Mouse (Mus musculus) CH12.LX (cell line): ENCODE data around the gene Thsd7b. TPM values are rescaled to one million over a fixed set of nuclear protein-coding genes. Genes with fewer than 3 reads are reported as not detected.

Experiments
- DNase-seq: peaks from one replicate; pipeline ENCODE4 v3.0.0-alpha.2; 2013; ENCODE audit errors: extremely low read depth
- H3K27ac ChIP-seq: 2 replicates; pipeline ENCODE4 v1.5.1; 2012; ENCODE audit warnings: low read depth, mild to moderate bottlenecking, control low read depth, moderate library complexity; ENCODE audit not compliant: insufficient read depth
- H3K27me3 ChIP-seq: replicated peaks from 2 replicates; pipeline ENCODE3; 2012; ENCODE audit warnings: inconsistent platforms
- H3K36me3 ChIP-seq, 2 experiments: replicated peaks in 1 of 2; 2 replicates each; pipeline versions ENCODE3 to v1.6.1; 2012; ENCODE audit warnings: inconsistent platforms in 1 of 2, low read length in 1 of 2, mild to moderate bottlenecking in 1 of 2, mixed read lengths in 1 of 2, moderate library complexity in 1 of 2; ENCODE audit not compliant: control insufficient read depth in 1 of 2, insufficient read depth in 1 of 2
- H3K4me1 ChIP-seq, 2 experiments: 2 replicates each; pipeline ENCODE4 v1.6.1; 2012; ENCODE audit warnings: inconsistent platforms in 1 of 2, moderate library complexity in 1 of 2; ENCODE audit not compliant: insufficient read depth in 2 of 2, control insufficient read depth in 1 of 2
- H3K4me2 ChIP-seq: 2 replicates; pipeline ENCODE4 v1.6.1; 2012; ENCODE audit warnings: low read depth, mild to moderate bottlenecking, control low read depth; ENCODE audit not compliant: poor library complexity, insufficient read depth, severe bottlenecking
- H3K4me3 ChIP-seq, 3 experiments: fragments of 150-350 bp in 1 of 3; sonication (generic) in 1 of 3; replicated peaks in 1 of 3; 2 replicates each; pipeline versions ENCODE3 to v1.5.1; 2011 to 2012; ENCODE audit warnings: low read depth in 2 of 3, low read length in 2 of 3, mild to moderate bottlenecking in 2 of 3, moderate library complexity in 2 of 3, control low read depth in 1 of 3, improper control_type of control experiment in 1 of 3, inconsistent platforms in 1 of 3, mixed read lengths in 1 of 3; ENCODE audit not compliant: poor library complexity in 1 of 3
- H3K79me2 ChIP-seq: replicated peaks from 2 replicates; pipeline ENCODE4 v1.6.1; 2012; ENCODE audit warnings: mild to moderate bottlenecking, moderate library complexity; ENCODE audit not compliant: control insufficient read depth, poor library complexity, insufficient read depth, severe bottlenecking; ENCODE audit errors: extremely low read depth
- H3K9ac ChIP-seq: 2 replicates; pipeline ENCODE4 v1.6.1; 2012; ENCODE audit warnings: low read depth, mild to moderate bottlenecking, control low read depth, moderate library complexity; ENCODE audit not compliant: insufficient read depth
- H3K9me3 ChIP-seq: replicated peaks from 2 replicates; pipeline ENCODE3; 2012; ENCODE audit warnings: low read length, inconsistent platforms, mixed read lengths
- BHLHE40 ChIP-seq: IDR thresholded peaks from 2 replicates; pipeline ENCODE4 v1.6.1; 2011; ENCODE audit warnings: mild to moderate bottlenecking, low read depth, low read length, improper control_type of control experiment
- E2F4 ChIP-seq: IDR thresholded peaks from 2 replicates; pipeline ENCODE4 v1.6.1; 2011; ENCODE audit warnings: low read depth, low read length, improper control_type of control experiment; ENCODE audit not compliant: insufficient replicate concordance
- ELF1 ChIP-seq: IDR thresholded peaks from 2 replicates; pipeline ENCODE4 v1.6.1; 2014; ENCODE audit warnings: low read depth, mild to moderate bottlenecking, inconsistent platforms, low read length, improper control_type of control experiment
- ETS1 ChIP-seq: conservative IDR thresholded peaks from 2 replicates; pipeline ENCODE4 v1.6.1; 2012; ENCODE audit warnings: low read depth, mild to moderate bottlenecking, inconsistent platforms, low read length, improper control_type of control experiment, moderate library complexity
- HCFC1 ChIP-seq: IDR thresholded peaks from 2 replicates; pipeline ENCODE4 v1.6.1; 2012; ENCODE audit warnings: low read depth, mild to moderate bottlenecking, inconsistent platforms, low read length, improper control_type of control experiment
- JUND ChIP-seq: conservative IDR thresholded peaks from 2 replicates; pipeline ENCODE4 v1.6.1; 2011; ENCODE audit warnings: low read depth, low read length, improper control_type of control experiment
- MAFK ChIP-seq: IDR thresholded peaks from 2 replicates; pipeline ENCODE4 v1.6.1; 2011; ENCODE audit warnings: low read length, improper control_type of control experiment; ENCODE audit not compliant: insufficient replicate concordance
- MAX ChIP-seq: IDR thresholded peaks from 2 replicates; pipeline ENCODE4 v1.6.1; 2011; ENCODE audit warnings: low read length, improper control_type of control experiment
- MAZ ChIP-seq: IDR thresholded peaks from 2 replicates; pipeline ENCODE4 v1.6.1; 2012; ENCODE audit warnings: low read depth, mild to moderate bottlenecking, inconsistent platforms, low read length, improper control_type of control experiment, moderate library complexity
- MEF2A ChIP-seq: IDR thresholded peaks from 2 replicates; pipeline ENCODE4 v1.6.1; 2014; ENCODE audit warnings: low read depth, mild to moderate bottlenecking, inconsistent platforms, low read length, improper control_type of control experiment, borderline replicate concordance
- MYC ChIP-seq: IDR thresholded peaks from 2 replicates; pipeline ENCODE4 v1.6.1; 2011; ENCODE audit warnings: low read depth, mild to moderate bottlenecking, improper control_type of control experiment, low read length
- PAX5 ChIP-seq: IDR thresholded peaks from 2 replicates; pipeline ENCODE4 v1.6.1; 2012; ENCODE audit warnings: low read length, inconsistent platforms, mixed read lengths
- POLR2A ChIP-seq: IDR thresholded peaks from 2 replicates; pipeline ENCODE4 v1.6.1; 2011; ENCODE audit warnings: low read depth, mild to moderate bottlenecking, improper control_type of control experiment, low read length
- POLR2AphosphoS2 ChIP-seq: IDR thresholded peaks from 2 replicates; pipeline ENCODE4 v1.6.1; 2011; ENCODE audit warnings: low read depth, low read length, improper control_type of control experiment
- RAD21 ChIP-seq: IDR thresholded peaks from 2 replicates; pipeline ENCODE4 v1.6.1; 2011; ENCODE audit warnings: low read depth, mild to moderate bottlenecking, low read length, improper control_type of control experiment, moderate library complexity
- RCOR1 ChIP-seq: conservative IDR thresholded peaks from 2 replicates; pipeline ENCODE4 v1.6.1; 2012; ENCODE audit warnings: low read depth, mild to moderate bottlenecking, inconsistent platforms, low read length, improper control_type of control experiment
- SIN3A ChIP-seq: IDR thresholded peaks from 2 replicates; pipeline ENCODE4 v1.6.1; 2012; ENCODE audit warnings: low read length, improper control_type of control experiment, inconsistent platforms
- TCF12 ChIP-seq: IDR thresholded peaks from 2 replicates; pipeline ENCODE4 v1.6.1; 2014; ENCODE audit warnings: low read depth, mild to moderate bottlenecking, inconsistent platforms, low read length, improper control_type of control experiment
- USF1 ChIP-seq: IDR thresholded peaks from 2 replicates; pipeline ENCODE4 v1.6.1; 2014; ENCODE audit warnings: low read depth, mild to moderate bottlenecking, inconsistent platforms, low read length, improper control_type of control experiment
- ZMIZ1 ChIP-seq: IDR thresholded peaks from 2 replicates; pipeline ENCODE4 v1.6.1; 2012; ENCODE audit warnings: low read depth, mild to moderate bottlenecking, inconsistent platforms, low read length, improper control_type of control experiment
- dilution Hi-C: fragments of 300-500 bp; cut with MboI; formaldehyde crosslinking; loops from 2 replicates; pipeline ENCODE4 v1.14.3; 2020; ENCODE audit warnings: low sequenced_read_pairs; ENCODE audit not compliant: extremely low pct_unique_long_range_greater_than_20kb, extremely low pct_ligation_motif_present
- in situ Hi-C: fragments of 300-500 bp; cut with MboI; formaldehyde crosslinking; loops from 3 replicates; pipeline ENCODE4 v1.14.3; 2019; ENCODE audit warnings: low sequenced_read_pairs, low pct_ligation_motif_present, low pct_unique_long_range_greater_than_20kb, mixed read lengths
- polyA plus RNA-seq: library from polyadenylated mRNA; unstranded; fragments of >175 nt; gene quantifications from 2 replicates; pipeline ENCODE4 v1.2.1, GENCODE M21; 2012; ENCODE audit warnings: low read depth; ENCODE audit not compliant: insufficient read length
- total RNA-seq, 2 experiments: library from RNA; depleted of rRNA; stranded (reverse); fragments of 300-350 nt in 1 of 2; fragments of >200 nt in 1 of 2; gene quantifications; 2 replicates each; pipeline ENCODE4 v1.2.3; 2012 to 2014

The Thsd7b gene
- total and polyA plus RNA-seq, 3 experiments, result not detected

DNA sequence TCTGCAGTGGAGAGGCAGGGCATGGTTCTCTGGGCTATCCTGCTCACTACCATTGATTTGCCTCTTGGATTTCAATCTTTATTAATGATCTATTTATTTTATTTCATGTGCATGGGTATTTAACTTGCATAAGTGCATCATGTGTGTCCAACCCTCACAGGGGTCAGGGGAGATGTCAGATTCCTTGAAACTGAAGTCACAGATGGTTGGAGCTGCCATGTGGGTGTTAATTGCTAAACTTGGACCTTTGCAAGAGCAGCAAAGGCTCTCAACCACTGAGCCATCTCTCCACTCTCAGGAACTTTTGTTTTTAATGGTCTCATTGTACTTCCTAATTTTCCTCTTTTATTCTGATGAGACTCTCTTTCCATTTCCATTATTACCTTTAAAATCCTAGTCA, 327.8 kb downstream of the Thsd7b start:
- H3K9ac ChIP-seq, result no peak overlapping the region
- no peak for DNase-seq
- no peak overlapping the region for H3K27ac ChIP-seq
- TF ChIP-seq PAX5, result no peak
- no peak for TF ChIP-seq RCOR1
- TF ChIP-seq MYC, result no peak
- TF ChIP-seq ELF1, result no peak
- TF ChIP-seq HCFC1, result no peak
- no peak for TF ChIP-seq MAFK
- TF ChIP-seq RAD21, result no peak
- no peak for TF ChIP-seq MEF2A
- TF ChIP-seq MAZ, result no peak
- no peak for TF ChIP-seq ETS1
- no peak for TF ChIP-seq E2F4
- TF ChIP-seq POLR2A, result no peak
- no peak for TF ChIP-seq MAX
- no peak for TF ChIP-seq ZMIZ1
- no peak for TF ChIP-seq SIN3A
- TF ChIP-seq JUND, result no peak
- TF ChIP-seq POLR2AphosphoS2, result no peak
- TF ChIP-seq USF1, result no peak
- no peak for TF ChIP-seq BHLHE40
- TF ChIP-seq TCF12, result no peak
- TF ChIP-seq, all 38 proteins: peak for 0
- H3K36me3 ChIP-seq, result no peaks in the 10 kb centered on the region
- no peak overlapping the region for H3K4me2 ChIP-seq
- dilution Hi-C loops (no loop called here), in situ Hi-C loops (no loop called here)
- H3K9me3 ChIP-seq, result no peaks in the 10 kb centered on the region
- no peak overlapping the region for H3K4me3 ChIP-seq
- H3K4me1 ChIP-seq, result no peaks in the 10 kb centered on the region
- H3K79me2 ChIP-seq, result no peaks in the 10 kb centered on the region
- no peaks in the 10 kb centered on the region for H3K27me3 ChIP-seq

DNA sequence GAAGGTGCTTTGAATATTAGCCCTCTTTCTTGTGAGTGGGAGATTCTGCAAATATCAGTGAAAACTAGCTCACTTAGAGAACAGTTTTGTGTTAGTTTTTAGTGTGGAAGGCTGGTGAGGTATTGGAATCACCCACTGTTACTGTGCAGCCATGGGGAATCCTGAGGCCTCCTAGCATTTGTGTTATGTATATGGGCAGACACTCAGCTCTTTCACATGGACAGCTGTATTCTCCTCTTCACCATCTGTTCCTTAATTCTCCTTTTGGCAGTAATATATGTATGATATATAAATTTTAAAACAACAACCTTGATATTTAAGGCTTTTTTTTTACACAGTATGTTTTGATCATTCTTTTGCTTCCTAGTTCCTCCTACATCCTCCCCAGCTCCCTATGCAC, 329.2 kb downstream of the Thsd7b start:
- no peaks in the 10 kb centered on the region for H3K79me2 ChIP-seq
- H3K9me3 ChIP-seq, result no peaks in the 10 kb centered on the region
- no peak overlapping the region for H3K9ac ChIP-seq
- H3K4me2 ChIP-seq, result no peak overlapping the region
- in situ Hi-C loops (no loop called here), dilution Hi-C loops (no loop called here)
- no peaks in the 10 kb centered on the region for H3K36me3 ChIP-seq
- H3K27me3 ChIP-seq, result no peaks in the 10 kb centered on the region
- TF ChIP-seq MEF2A (no peak), E2F4 (no peak), BHLHE40 (no peak), ELF1 (no peak), SIN3A (no peak)
- H3K27ac ChIP-seq, result no peak overlapping the region
- no peaks in the 10 kb centered on the region for H3K4me1 ChIP-seq
- no peak for DNase-seq
- H3K4me3 ChIP-seq, result no peak overlapping the region
